Mouse (Mus musculus) frontal cortex, postnatal 14 days (tissue): ENCODE data around the gene Rasgrf1.

ENCODE experiments used
- DNase-seq, 2 experiments: peaks; one replicate each; pipeline ENCODE4 v3.0.0; 2022; ENCODE audit warnings: low spot score in 2 of 2

Rasgrf1 gene

GRCm38 (mm10) chr9:89907941-89908340, 1.8 kb upstream of the Rasgrf1 start:
- no peak for DNase-seq

- DNase-seq = peak; percentile 40 to 48
Measured at GRCm38 (mm10) chr9:89908601-89909000, 1.1 kb upstream of the Rasgrf1 start.

- no peak for DNase-seq
Measured at GRCm38 (mm10) chr9:89910011-89910400, 298 bp downstream of the Rasgrf1 start.

GRCm38 (mm10) chr9:89910741-89911444, 1.2 kb downstream of the Rasgrf1 start:
- no peak for DNase-seq

- no peak for DNase-seq
Measured at GRCm38 (mm10) chr9:89911891-89912549, 2.3 kb downstream of the Rasgrf1 start.

- no peak for DNase-seq
Measured at GRCm38 (mm10) chr9:89913135-89913534, 3.4 kb downstream of the Rasgrf1 start.

- no peak for DNase-seq
Measured at GRCm38 (mm10) chr9:89916471-89916870, 6.8 kb downstream of the Rasgrf1 start.

- no peak for DNase-seq
Measured at GRCm38 (mm10) chr9:89917431-89917830, 7.7 kb downstream of the Rasgrf1 start.

- no peak for DNase-seq
Measured at GRCm38 (mm10) chr9:89918832-89919231, 9.1 kb downstream of the Rasgrf1 start.

GRCm38 (mm10) chr9:89921121-89921520, 11.4 kb downstream of the Rasgrf1 start:
- DNase-seq = no peak

- no peak for DNase-seq
Measured at GRCm38 (mm10) chr9:89922666-89923065, 13.0 kb downstream of the Rasgrf1 start.

GRCm38 (mm10) chr9:89924836-89925235, 15.1 kb downstream of the Rasgrf1 start:
- no peak for DNase-seq

GRCm38 (mm10) chr9:89928497-89928896, 18.8 kb downstream of the Rasgrf1 start:
- no peak for DNase-seq

- DNase-seq = no peak
Measured at GRCm38 (mm10) chr9:89940428-89940827, 30.7 kb downstream of the Rasgrf1 start.

GRCm38 (mm10) chr9:89946830-89947229, 37.1 kb downstream of the Rasgrf1 start:
- DNase-seq = no peak

- DNase-seq = no peak
Measured at GRCm38 (mm10) chr9:89948602-89949001, 38.9 kb downstream of the Rasgrf1 start.

GRCm38 (mm10) chr9:89953596-89954215, 44.0 kb downstream of the Rasgrf1 start:
- no peak for DNase-seq

- DNase-seq = no peak
Measured at GRCm38 (mm10) chr9:89954860-89955479, 45.3 kb downstream of the Rasgrf1 start.

- DNase-seq = no peak
Measured at GRCm38 (mm10) chr9:89958959-89959358, 49.3 kb downstream of the Rasgrf1 start.

- DNase-seq = no peak
Measured at GRCm38 (mm10) chr9:89964091-89964490, 54.4 kb downstream of the Rasgrf1 start.

GRCm38 (mm10) chr9:89967716-89968115, 58.0 kb downstream of the Rasgrf1 start:
- DNase-seq = no peak

GRCm38 (mm10) chr9:89968836-89969450, 59.2 kb downstream of the Rasgrf1 start:
- DNase-seq = no peak
